Mouse (Mus musculus) thymus, adult 18-20 months (tissue): ENCODE results near the gene Gsc2.

Source experiments
- DNase-seq, 2 experiments: peaks; one replicate each; pipeline ENCODE4 v3.0.0; 2022; ENCODE audit warnings: mixed read lengths in 2 of 2

Gsc2 gene

DNA sequence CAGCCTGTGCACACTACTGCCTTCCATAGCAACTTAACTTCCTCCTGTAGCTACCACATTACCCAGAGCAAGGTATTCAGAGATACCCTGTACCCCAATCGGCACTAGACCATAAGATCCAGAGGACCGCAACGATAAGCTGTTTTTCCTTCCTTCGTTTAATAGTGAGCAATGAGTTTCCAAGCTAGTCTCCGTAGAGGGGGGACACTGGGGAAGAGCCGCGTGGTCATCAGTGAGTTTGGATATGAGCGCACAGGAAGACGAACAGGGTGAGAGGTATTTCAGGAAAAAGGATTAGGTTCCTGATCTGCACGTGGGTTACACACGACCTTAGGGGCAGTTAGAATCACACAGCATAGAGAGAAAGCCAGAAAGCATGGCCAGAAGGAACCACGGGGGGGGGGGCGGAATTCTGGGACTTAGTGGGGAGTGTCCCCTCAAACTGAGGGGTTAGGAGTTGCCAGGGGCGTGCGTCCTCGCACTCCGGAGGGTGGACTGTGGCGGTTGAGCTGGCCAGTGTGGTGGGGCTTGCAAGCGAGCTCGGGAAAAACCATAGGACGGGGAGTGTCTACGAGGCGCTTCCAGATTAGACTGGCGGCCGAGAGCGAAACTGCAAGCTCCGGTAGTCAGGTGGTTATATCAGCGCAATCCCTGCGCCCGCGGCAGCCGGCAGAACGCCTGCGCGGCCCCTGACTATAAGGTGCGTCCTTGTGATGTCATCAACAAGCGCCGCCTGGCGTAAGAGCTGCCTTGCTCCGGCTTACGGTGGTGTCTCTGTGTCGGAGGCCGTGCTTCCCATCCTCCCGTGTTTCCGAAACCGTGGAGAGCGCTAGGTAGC is 6.7 kb upstream of the Gsc2 start:
- peak; percentile 88 to 91 for DNase-seq

DNA sequence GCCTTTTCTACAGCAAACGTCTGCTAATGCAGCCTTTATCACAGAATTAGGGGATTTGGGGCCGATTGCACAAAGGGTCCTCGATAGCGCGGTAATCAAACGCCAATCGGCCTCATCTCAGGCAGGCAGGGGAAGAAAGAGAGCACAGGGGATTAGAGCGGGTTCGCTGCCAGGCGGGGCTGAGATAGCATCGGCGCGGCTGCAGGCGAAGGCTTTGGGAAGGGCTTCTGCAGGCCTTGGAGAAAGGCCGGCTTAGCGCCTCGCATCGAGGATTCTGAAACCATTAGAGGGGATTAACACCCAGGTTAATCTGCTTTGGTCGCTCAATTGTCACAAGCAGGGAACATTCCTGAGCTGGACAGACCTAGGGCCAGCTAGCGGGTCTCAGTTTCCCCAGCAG is 5.7 kb upstream of the Gsc2 start:
- no peak for DNase-seq

DNA sequence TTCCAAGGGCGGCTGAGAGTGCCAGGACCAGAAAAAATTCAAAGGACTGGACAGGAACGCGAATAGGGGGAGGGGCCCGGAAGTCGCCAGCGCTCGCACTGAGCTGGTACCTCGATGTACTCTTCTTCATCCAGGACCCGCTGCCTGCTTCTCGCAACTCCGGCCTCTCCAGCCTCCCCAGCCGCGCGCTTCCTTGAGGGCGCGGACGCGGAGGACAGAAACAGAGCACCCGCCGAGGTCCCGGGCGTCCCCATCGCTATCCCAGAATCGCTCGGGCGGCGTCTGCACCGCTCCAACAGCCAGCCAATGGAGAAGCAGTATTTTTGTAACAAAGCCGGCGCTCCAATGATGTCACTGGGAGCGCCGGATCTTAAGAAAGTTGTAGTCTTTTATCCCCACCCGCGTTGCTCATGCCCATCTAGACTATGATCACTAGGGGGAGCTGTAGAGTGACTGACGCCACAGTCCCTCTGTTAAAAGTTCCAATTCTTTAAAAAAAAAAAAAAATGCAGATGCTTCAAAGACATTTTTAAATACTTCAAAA is 3.7 kb downstream of the Gsc2 start, which contains the start of gene Ess2:
Gene Ess2, minus strand, starts transcription at position 297 of the 544 bp plus-strand sequence.
- DNase-seq = peak; percentile 79 to 87

DNA sequence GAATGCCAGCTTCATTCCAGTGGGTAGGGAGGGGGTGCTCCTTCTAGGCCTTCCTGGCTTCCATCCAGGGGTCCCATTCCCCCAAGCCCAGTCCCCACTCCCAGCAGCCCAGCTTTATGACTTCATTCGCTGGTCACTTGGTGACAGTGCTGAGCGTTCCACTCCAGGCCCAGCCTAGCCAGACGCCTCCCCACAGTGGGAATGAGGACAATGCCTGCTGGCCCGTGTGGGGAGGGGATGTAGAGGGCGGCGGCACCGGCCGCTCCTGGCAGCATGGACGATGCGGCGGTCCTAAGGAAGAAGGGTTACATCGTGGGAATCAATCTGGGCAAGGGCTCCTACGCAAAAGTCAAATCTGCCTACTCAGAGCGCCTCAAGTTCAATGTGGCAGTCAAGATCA is 16.4 kb downstream of the Gsc2 start, which contains the start of the genes Dgcr2 and Tssk2:
Gene Dgcr2, minus strand, starts transcription at position 101 of the 400 bp plus-strand sequence.
Gene Tssk2, plus strand, starts transcription at position 176 of the 400 bp plus-strand sequence.
- DNase-seq = no peak

DNA sequence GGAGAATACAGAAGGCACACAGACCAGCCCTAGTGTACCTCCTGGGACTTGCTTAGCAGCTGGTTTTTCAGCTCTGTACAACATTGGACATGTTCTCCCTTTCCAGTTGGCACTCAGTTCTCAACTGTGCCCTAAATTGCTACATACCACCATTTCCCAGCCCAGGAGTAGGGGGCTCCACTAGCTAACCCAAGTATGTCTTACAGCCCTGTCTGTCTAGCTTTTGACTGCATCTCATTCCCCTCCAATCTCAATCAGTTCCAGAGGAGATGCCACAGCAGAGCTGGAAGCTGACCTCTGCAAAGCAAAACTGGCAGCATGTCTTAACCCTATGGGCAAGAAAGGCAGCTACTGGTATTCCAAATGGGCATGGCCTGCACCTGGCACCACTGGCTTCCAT is 18.8 kb downstream of the Gsc2 start:
- DNase-seq = no peak

DNA sequence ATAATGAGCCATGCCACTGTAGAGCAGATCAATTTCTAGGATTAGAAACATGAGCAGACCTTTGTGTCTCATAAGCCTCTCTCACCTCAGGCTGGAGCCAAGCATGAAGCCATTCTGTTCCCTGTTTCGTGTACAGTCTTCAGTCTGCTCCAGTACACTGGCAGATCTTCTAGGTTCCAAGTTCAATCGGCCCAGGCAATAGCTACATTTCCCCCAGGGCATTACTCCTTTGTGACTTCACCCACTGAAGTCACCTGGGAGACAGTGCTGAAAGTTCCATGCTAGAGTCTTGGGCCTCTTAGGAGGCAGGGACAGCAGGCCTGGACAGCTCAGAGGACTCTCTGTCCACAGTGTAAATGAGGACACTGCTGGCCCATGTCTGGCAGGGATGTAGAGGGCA is 20.9 kb downstream of the Gsc2 start, which contains the start of gene Tssk1:
Gene Tssk1, plus strand, starts transcription at position 301 of the 400 bp plus-strand sequence.
- no peak for DNase-seq

DNA sequence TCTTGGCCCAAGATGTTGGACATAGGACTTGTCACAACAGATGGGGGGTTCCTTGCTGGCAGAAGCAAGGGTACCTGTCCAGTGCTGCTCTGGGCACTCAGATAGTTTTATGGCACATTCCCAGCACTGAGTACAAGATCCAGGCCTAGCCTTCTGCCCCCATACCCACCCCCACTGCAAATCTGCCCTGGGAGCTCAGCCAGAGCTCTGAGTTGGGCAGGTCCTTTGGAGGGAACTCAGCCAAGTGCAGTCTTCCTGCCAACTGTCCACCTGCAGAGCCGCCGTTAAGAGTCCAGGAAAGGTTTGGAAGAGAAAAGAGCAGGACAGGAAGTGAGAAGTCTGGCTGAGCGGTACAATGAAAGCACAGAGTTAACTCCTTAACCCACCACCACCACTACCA is 22.3 kb downstream of the Gsc2 start:
- no peak for DNase-seq

DNA sequence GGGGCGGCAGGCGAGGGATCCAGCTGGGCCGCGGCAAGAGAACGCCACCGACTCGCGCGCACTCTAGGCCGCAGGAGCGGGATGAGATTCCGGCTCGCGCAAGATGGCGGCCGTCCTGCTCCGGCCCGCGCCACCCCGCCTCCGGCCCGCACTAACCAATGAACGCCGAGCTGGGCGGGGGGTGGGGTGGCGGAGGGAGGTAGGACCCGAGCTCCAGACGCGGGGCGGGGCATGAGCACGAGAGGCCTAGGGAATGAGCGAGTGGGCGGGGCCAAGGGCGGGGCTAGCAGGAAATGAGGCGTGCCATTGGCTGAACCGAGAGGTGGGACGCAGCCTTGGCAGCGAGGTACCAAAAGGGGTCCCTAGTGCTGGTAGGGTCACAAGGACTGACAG is 23.3 kb downstream of the Gsc2 start, which contains the start of gene Gm20518:
Gene Gm20518, minus strand, starts transcription at position 105 of the 393 bp plus-strand sequence.
- DNase-seq = peak; percentile 98

DNA sequence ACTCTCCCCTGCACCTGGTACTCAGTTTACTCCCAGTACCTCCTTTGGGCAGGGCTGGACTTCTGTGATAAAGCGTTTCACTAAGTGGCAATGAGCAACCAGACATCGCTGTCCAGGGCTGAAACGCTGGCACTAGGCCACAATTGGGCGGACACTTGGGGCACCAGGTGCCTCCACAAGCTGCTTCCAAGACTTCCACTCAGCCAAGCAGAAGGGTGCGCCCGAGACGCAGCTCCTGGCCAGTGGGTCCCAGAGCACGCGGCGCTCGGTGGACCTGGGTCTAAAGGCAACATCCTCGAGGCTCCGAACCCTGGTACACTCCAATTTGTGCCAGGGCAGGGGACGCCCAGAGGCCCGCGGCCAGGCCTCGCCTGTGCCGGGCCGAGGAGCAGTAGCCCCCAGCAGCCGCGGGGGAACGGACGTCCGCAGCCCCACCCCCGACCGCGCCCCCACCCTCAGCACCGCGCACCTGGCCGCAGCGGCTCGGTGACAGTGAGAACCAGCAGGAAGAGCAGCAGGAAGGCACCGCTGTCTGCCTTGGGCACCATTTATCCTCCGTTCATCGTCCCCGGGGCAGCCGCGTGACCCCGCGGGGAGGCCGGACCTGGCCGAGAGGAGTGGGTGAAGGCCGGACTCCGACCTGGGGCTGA is 23.8 kb downstream of the Gsc2 start:
- DNase-seq = peak; percentile 34 to 39

DNA sequence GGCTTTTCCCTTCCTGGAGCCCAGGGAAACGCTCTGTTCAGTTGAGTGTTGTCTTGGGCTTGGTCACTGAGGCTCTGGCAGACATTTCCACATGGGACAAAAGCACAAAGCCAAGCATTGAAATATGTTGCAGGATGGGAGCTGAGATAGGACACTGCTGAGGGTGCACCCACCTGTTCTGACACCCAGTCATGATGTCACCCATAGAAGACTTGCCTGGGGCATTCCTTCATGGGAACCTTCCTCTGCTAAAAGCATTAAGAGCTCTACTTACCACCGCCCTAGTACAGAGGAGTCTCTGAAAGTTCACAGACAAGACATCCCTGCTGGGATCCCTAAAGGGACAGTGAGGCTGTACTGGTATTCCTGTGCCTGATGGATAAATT is 24.5 kb downstream of the Gsc2 start:
- no peak for DNase-seq

DNA sequence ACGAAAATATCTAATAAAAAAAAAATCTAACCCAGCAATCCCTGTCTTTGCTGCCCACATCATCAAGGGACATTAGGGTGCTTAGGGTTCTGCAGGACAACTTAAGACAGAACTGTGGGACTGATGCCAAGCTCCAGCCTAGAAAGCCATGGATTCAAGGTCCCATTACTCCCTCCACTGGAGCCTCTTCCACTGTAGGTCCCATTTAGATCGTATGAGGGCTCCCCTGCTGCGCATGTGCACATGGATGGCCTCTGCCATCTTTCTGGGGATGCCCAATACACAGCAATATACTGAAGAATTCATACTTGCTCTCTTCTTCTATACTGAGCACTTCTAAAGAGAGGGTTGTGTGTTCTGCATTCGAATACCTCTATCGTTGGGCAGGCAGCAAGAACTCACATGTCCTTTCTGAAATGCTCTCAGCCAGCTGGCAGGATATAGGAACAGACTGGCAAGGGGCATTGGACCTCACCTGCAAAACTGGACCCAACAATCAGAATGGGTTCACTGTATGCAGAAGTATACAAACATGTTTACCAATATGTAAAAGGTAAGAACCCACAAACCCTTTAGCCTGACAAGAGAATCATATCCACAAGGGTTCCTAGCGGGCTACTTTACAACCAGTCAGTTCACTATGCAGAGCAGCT is 25.0 kb downstream of the Gsc2 start:
- DNase-seq = no peak

DNA sequence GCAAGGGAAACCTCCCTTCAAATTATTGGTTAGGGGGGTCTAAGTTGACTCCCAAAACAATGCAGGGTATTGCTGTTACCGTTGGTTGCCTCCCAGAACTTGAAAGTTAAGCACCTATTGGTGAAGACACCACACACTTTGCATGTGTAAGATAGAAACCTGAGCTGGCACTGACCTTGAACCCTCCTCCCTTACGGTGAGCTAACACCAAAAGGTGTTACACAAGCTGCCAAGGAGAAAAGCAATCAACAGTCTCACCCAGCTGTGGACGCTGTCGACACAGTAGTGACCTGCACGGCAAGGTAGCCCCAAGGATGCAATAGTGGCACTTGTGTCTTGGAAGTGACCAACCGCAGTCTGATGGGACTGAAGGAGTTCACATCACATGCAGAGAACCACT is 30.7 kb downstream of the Gsc2 start:
- DNase-seq = no peak

DNA sequence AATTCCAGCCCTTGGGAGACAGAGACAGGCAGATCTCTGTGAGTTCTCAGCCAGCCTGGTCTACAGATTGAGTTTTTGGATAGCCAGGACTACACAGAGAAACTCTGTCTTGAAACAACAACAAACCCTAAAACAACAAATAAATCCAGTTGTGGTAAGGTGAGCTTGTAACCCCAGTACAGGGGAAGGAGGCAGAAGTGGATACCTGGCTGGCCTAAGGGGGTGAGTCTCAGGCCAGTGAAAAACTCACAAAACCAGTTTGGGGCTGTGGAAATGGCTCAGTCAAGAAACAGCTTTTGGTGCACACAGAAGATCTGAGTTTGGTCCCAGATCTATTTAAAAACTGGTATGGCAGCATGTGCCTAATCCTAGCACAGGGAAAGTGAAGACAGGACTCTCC is 32.7 kb downstream of the Gsc2 start:
- DNase-seq = no peak

DNA sequence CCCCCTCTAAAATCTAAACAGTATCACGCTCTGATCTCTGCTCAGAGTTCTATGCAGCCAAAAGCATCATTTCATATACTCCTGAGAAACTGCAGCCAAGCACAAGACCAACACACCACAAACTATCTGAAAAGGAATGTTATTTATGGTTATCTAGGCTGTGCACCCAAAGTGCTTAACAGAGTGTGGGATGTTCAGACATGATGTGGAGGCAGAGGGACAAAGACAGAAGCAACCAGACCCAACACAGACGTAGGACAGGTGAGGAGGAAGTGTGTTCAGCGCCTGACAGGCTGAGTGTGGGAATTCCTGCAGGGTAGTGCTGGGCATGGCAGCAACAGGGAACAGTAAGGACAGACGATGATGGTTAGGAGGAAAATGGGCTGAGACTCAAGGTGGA is 35.3 kb downstream of the Gsc2 start:
- DNase-seq = no peak

DNA sequence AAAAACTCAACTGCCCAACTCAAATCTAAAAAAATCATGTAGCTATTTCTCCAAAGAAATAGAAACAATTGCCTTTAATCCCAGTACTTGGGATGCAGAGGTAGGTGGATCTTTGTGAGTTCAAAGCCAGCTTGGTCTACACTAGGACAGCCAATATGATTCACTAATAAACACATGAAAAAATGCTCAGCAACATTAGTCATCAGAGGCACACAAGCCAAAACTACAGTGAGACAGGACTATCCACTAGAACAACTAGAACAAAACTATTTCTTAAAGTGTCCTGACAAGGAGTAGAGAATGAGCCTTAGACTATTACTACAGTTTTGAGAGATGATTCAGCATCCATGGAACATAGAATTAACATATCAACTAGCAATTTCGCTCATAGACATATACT is 38.8 kb downstream of the Gsc2 start:
- DNase-seq = no peak

DNA sequence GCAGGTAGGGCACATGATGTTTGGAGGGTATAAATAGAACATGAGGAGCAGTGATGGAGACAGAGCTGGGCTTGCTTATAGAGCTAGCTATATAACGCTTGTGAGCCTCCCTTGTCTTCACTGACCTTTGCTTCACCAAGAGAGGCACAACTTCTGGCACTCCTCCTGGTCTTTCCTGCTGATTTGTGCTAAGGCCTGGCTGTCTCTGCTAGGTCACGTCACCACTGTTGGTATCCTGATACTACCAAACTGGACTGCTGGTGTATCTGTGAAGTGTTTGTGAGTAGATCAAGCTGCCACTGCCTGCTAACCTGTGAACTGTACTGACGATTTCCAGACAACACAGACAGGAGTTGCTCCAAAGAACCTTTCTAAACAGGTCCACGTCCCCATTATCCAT is 39.7 kb downstream of the Gsc2 start:
- no peak for DNase-seq

DNA sequence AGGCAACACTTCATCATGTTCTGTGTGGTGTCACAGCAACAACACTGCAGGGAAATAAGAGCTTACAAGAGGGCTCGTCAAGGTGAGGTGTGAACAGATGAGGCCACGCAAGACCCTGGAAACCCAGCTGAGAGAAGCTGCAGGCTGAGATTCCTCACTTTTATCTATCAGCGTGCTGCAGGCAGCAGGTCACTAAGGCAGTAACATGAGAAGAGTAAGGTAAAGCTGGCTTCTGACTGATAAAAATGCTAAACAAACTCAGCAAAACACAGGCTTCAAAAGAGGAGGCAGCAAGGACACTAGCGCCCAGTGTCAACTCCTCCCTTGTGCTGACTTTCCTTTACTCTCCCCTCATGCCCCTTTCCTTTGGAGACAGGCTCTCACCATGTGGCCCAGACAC is 41.9 kb downstream of the Gsc2 start:
- DNase-seq = no peak

DNA sequence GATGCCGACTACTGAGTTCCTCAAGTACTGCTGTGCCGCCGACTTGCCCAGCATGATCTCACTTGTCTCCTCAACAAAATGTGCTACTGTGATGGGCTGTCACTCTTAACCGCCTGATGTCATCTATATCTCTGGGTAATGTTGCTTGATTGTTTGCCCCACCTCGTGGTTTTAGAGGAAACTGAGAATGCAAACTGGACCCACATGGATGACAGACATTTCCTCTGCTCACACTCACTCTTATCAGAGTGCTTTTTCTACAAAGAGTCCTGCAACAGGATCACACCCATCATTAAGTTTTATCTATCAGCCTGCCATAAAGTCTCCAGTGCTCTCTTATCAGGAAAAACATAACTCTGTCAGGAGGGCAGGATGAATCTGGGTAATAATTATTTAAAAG is 43.6 kb downstream of the Gsc2 start:
- DNase-seq = no peak

DNA sequence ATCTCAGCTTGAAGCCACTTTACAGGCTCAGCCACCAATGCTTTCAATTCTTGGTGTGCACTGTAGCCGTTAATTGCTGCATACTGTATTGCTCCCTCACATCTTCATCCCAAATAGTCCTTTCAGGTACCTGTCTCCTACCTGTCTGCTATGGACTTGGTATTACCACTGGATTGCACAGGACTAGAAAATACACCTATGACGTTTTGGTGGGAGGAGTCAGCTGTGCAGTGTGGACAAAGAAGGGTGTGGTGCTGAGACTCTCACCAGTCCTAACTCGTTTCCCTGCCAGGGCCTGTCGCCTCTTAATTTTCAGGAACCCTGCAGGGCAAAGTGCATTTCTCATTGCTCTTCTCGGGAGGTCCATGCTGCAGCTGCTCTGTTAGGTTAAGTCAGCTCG is 49.1 kb downstream of the Gsc2 start:
- DNase-seq = no peak

DNA sequence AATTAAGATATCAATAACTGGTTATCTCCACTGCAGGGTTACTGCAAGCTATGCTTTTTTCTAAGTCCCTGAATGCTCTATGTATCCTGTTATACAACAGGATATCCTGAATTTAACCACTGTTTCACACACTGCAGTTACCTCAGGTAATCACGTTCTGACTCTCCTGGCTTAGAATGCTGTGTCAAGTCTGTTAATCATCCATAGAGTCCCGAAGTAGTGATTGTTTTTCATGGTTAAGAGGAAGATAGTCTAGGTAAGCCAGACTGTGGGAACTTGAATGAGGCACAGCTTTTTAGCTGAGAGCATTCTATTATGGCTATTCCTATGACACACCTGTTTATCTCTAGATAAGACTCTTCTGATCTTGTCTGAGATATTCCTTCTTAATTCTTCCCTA is 49.6 kb downstream of the Gsc2 start:
- no peak for DNase-seq
